Mouse (Mus musculus): ENCODE data around the gene Tbxa2r. TPM values are rescaled to one million over a fixed set of nuclear protein-coding genes. Genes with fewer than 3 reads are reported as not detected.

Tbxa2r gene
- total and polyA plus RNA-seq, 2 experiments, result 0.37 to 4.0 TPM

GRCm38 (mm10) chr10:81367207-81367495 is 38.6 kb downstream of the Tbxa2r start:
- Histone ChIP-seq H3K4me1 (ENCODE audit: control insufficient read depth, insufficient read depth, low read length) (no peaks in the 10 kb centered on the region), H3K4me3 (ENCODE audit: insufficient read depth, low read depth, low read length) (no peak overlapping the region), H3K27me3 (ENCODE audit: control insufficient read depth, insufficient read depth, low read length) (no peaks in the 10 kb centered on the region), H3K27ac (replicated peaks; ENCODE audit: insufficient read depth, low read depth, low read length) (no peak overlapping the region), H3K9ac (ENCODE audit: low read depth, low read length) (no peak overlapping the region), H3K79me2 (ENCODE audit: control insufficient read depth, insufficient read depth, low read length) (no peaks in the 10 kb centered on the region), H3K36me3 (ENCODE audit: control insufficient read depth, insufficient read depth, low read length) (no peaks in the 10 kb centered on the region; the same call in 1 of the 2 replicates)
- TF ChIP-seq POLR2A (IDR thresholded peaks at IDR 0.05; ENCODE audit: extremely low read depth, insufficient read depth, low read length), result no peak
- no peak for TF ChIP-seq CTCF (IDR thresholded peaks at IDR 0.05; ENCODE audit: low read depth, low read length)
- WGBS, result 97% methylated on average over 6 of the region's 6 CpGs
- DNase-seq (ENCODE audit: extremely low read depth, low read depth, low spot score), result no peak

DNA sequence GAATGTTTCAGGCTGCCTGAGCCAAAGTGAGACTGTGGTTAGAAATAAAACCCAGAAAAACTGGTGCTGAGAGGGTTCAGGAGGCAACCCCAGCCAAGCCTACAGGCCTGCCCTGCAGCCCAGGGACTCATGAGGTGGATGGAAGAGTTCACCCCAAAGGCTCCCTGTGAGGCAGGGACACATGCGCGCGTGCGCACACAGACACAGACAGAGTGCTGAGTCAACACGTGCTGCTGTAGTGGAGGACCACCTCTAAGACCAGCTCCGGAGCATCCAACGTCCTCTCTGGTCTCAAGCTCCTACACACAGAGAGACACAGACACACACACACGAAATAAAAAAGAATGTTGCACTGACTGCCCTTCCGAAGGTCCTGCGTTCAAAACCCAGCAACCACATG is 46.8 kb downstream of the Tbxa2r start:
- Histone ChIP-seq H3K9ac (ENCODE audit: low read depth, low read length) (no peak overlapping the region), H3K36me3 (ENCODE audit: control insufficient read depth, insufficient read depth, low read length) (no peaks in the 10 kb centered on the region), H3K4me3 (ENCODE audit: insufficient read depth, low read depth, low read length) (no peak overlapping the region), H3K27ac (replicated peaks; ENCODE audit: insufficient read depth, low read depth, low read length) (no peak overlapping the region), H3K27me3 (ENCODE audit: control insufficient read depth, insufficient read depth, low read length) (no peaks in the 10 kb centered on the region), H3K4me1 (ENCODE audit: control insufficient read depth, insufficient read depth, low read length) (peaks cover 10% of the 10 kb centered on the region), H3K79me2 (ENCODE audit: control insufficient read depth, insufficient read depth, low read length) (peaks cover 20% of the 10 kb centered on the region; the same call in 1 of the 2 replicates)
- TF ChIP-seq POLR2A (IDR thresholded peaks at IDR 0.05; ENCODE audit: extremely low read depth, insufficient read depth, low read length) (no peak), CTCF (IDR thresholded peaks at IDR 0.05; ENCODE audit: low read depth, low read length) (no peak)
- WGBS, result 94% methylated on average over 10 of the region's 10 CpGs
- DNase-seq (ENCODE audit: extremely low read depth, low read depth, low spot score), result no peak

GRCm38 (mm10) chr10:81376561-81377361 is 48.2 kb downstream of the Tbxa2r start:
- DNase-seq (ENCODE audit: extremely low read depth, low read depth, low spot score), result no peak
- Histone ChIP-seq H3K36me3 (ENCODE audit: control insufficient read depth, insufficient read depth, low read length) (no peaks in the 10 kb centered on the region), H3K27me3 (ENCODE audit: control insufficient read depth, insufficient read depth, low read length) (no peaks in the 10 kb centered on the region), H3K79me2 (ENCODE audit: control insufficient read depth, insufficient read depth, low read length) (peaks cover 20% of the 10 kb centered on the region; the same call in 1 of the 2 replicates), H3K27ac (replicated peaks; ENCODE audit: insufficient read depth, low read depth, low read length) (no peak overlapping the region), H3K4me3 (ENCODE audit: insufficient read depth, low read depth, low read length) (no peak overlapping the region), H3K9ac (ENCODE audit: low read depth, low read length) (no peak overlapping the region), H3K4me1 (ENCODE audit: control insufficient read depth, insufficient read depth, low read length) (peaks cover 10% of the 10 kb centered on the region)
- 72% methylated on average over 6 of the region's 6 CpGs for WGBS
- TF ChIP-seq CTCF (IDR thresholded peaks at IDR 0.05; ENCODE audit: low read depth, low read length) (no peak), POLR2A (IDR thresholded peaks at IDR 0.05; ENCODE audit: extremely low read depth, insufficient read depth, low read length) (no peak)

DNA sequence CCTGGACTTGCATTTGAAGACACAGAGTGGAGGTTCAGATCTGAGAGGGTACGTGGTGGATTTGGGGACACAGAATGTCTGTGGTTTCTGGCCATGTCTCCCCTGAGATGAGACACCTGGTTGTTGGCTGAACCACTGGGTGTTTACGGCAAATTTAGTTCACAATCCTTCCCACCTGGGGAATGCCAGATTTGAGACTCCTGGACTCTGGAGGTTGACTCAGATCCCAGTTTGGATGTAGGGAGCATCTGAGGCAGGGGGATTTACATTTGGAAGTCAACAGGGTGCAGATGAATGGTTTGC is 48.8 kb downstream of the Tbxa2r start:
- TF ChIP-seq POLR2A (IDR thresholded peaks at IDR 0.05; ENCODE audit: extremely low read depth, insufficient read depth, low read length) (no peak), CTCF (IDR thresholded peaks at IDR 0.05; ENCODE audit: low read depth, low read length) (no peak)
- no peak for DNase-seq (ENCODE audit: extremely low read depth, low read depth, low spot score)
- no peak overlapping the region for H3K4me3 ChIP-seq (ENCODE audit: insufficient read depth, low read depth, low read length)
- H3K27ac ChIP-seq (replicated peaks; ENCODE audit: insufficient read depth, low read depth, low read length), result no peak overlapping the region
- WGBS, result 55% methylated on average over 2 of the region's 2 CpGs
- peaks cover 20% of the 10 kb centered on the region; the same call in 1 of the 2 replicates for H3K79me2 ChIP-seq (ENCODE audit: control insufficient read depth, insufficient read depth, low read length)
- H3K36me3 ChIP-seq (ENCODE audit: control insufficient read depth, insufficient read depth, low read length), result no peaks in the 10 kb centered on the region
- H3K9ac ChIP-seq (ENCODE audit: low read depth, low read length), result no peak overlapping the region
- H3K27me3 ChIP-seq (ENCODE audit: control insufficient read depth, insufficient read depth, low read length), result no peaks in the 10 kb centered on the region
- peaks cover 10% of the 10 kb centered on the region for H3K4me1 ChIP-seq (ENCODE audit: control insufficient read depth, insufficient read depth, low read length)

GRCm38 (mm10) chr10:81377793-81378552 is 49.4 kb downstream of the Tbxa2r start, which contains the start of gene Fzr1:
TSS of gene Fzr1 (minus strand) at chr10:81378516.
- peaks cover 20% of the 10 kb centered on the region; the same call in 1 of the 2 replicates for H3K79me2 ChIP-seq (ENCODE audit: control insufficient read depth, insufficient read depth, low read length)
- TF ChIP-seq POLR2A (IDR thresholded peaks at IDR 0.05; ENCODE audit: extremely low read depth, insufficient read depth, low read length), result peak; percentile 51; the same call in 1 of the 2 replicates
- TF ChIP-seq CTCF (IDR thresholded peaks at IDR 0.05; ENCODE audit: low read depth, low read length), result no peak
- no peak for DNase-seq (ENCODE audit: extremely low read depth, low read depth, low spot score)
- no peaks in the 10 kb centered on the region for H3K27me3 ChIP-seq (ENCODE audit: control insufficient read depth, insufficient read depth, low read length)
- H3K36me3 ChIP-seq (ENCODE audit: control insufficient read depth, insufficient read depth, low read length), result no peaks in the 10 kb centered on the region
- H3K4me1 ChIP-seq (ENCODE audit: control insufficient read depth, insufficient read depth, low read length), result peaks cover 10% of the 10 kb centered on the region
- under 1% methylated on average over 57 of the region's 59 CpGs for WGBS
- H3K4me3 ChIP-seq (ENCODE audit: insufficient read depth, low read depth, low read length), result peak within 1 kb of the TSS; percentile 77
- H3K9ac ChIP-seq (ENCODE audit: low read depth, low read length), result peak within 1 kb of the TSS; percentile 90
- peak within 1 kb of the TSS; percentile 60 for H3K27ac ChIP-seq (replicated peaks; ENCODE audit: insufficient read depth, low read depth, low read length)
